Mouse (Mus musculus) cerebellum, adult 2 months (tissue): Measurements from ENCODE around the gene Commd3.

Experiments
- CTCF ChIP-seq: fragments of 200-500 bp; IDR thresholded peaks from 2 replicates; pipeline ENCODE4 v1.5.1; 2011; ENCODE audit warnings: low read depth, mild to moderate bottlenecking, control low read depth, low read length, moderate library complexity, borderline replicate concordance; ENCODE audit not compliant: insufficient read depth
- POLR2A ChIP-seq: fragments of 200-500 bp; IDR thresholded peaks from 2 replicates; pipeline ENCODE4 v1.6.1; 2011; ENCODE audit warnings: low read length, control low read depth, borderline replicate concordance; ENCODE audit not compliant: insufficient read depth

- TF ChIP-seq CTCF, result no peak
- no peak for TF ChIP-seq POLR2A
Measured at GRCm38 (mm10) chr2:18684062-18684461, 11.9 kb downstream of the Commd3 start.
